ENCODE assay signal across 17 mouse cellular contexts in genomic region chr2:130932865-130933264, GRCm38 (mm10). TPM values are rescaled to one million over a fixed set of nuclear protein-coding genes. Genes with fewer than 3 reads are reported as not detected.
DNase-seq lines count a peak whose midpoint lies in the region; ATAC-seq and TF ChIP-seq lines count a peak whose summit lies in the region.
"Had no signal": no experiment of that assay in that cellular context is flagged by ENCODE, and none has a peak within 500 bp of the region (broad histone marks: within the 10 kb centered on the region; RNA-seq: fewer than 3 reads in every experiment).

No protein-coding gene starts in this region.

- peaks cover 22% of the 10 kb centered on the region for H3K36me3 ChIP-seq in liver, adult 2 months (ENCODE audit: control insufficient read depth, insufficient read depth, low read length)
- H3K36me3 ChIP-seq in liver, embryonic 11.5 days (ENCODE audit: control insufficient read depth, insufficient read depth, low read length) = no peaks in the 10 kb centered on the region
- no peaks in the 10 kb centered on the region for H3K36me3 ChIP-seq in lung, postnatal 0 days (ENCODE audit: insufficient read depth, low read length)
- H3K36me3 ChIP-seq in hindbrain, embryonic 16.5 days (ENCODE audit: control insufficient read depth, insufficient read depth, low read length) = no peaks in the 10 kb centered on the region
- H3K36me3 ChIP-seq: embryonic facial prominence, embryonic 12.5 days; forebrain, embryonic 10.5 days; heart, embryonic 10.5 days had no signal

- DNase-seq in liver, adult 2 months (ENCODE audit: extremely low read depth, low read depth, low spot score) = peak; percentile 92
- no peak for DNase-seq in liver, embryonic 11.5 days (ENCODE audit: low spot score)
- DNase-seq in lung, postnatal 0 days (ENCODE audit: low spot score) = peak; percentile 56
- peak; percentile 13 for DNase-seq in skeletal muscle tissue, adult 2 months (ENCODE audit: low read depth, low spot score)
- no peak for DNase-seq in spleen, adult 18-20 months
- no peak for DNase-seq in gastrocnemius, adult 2 months
- DNase-seq: cerebellum, postnatal 14 days; heart, postnatal 4 days; lung, embryonic 14.5 days; midbrain, embryonic 14.5 days had no signal

- peak overlapping the region; percentile 79 for H3K27ac ChIP-seq in liver, adult 2 months (replicated peaks; ENCODE audit: insufficient read depth, low read depth, low read length)
- no peak overlapping the region for H3K27ac ChIP-seq in liver, embryonic 11.5 days (ENCODE audit: low read depth, low read length)
- H3K27ac ChIP-seq in bone marrow, adult 2 months (ENCODE audit: control insufficient read depth, insufficient read depth, low read depth, low read length, poor library complexity) = no peak overlapping the region
- no peak overlapping the region for H3K27ac ChIP-seq in lung, postnatal 0 days (ENCODE audit: low read length)
- no peak overlapping the region for H3K27ac ChIP-seq in hindbrain, embryonic 16.5 days (ENCODE audit: low read depth, low read length)
- H3K27ac ChIP-seq in gastrocnemius, adult 2 months = no peak overlapping the region
- H3K27ac ChIP-seq: embryonic facial prominence, embryonic 12.5 days; forebrain, embryonic 10.5 days; heart, embryonic 10.5 days; kidney, postnatal 0 days had no signal

- H3K4me1 ChIP-seq in liver, adult 2 months (ENCODE audit: control insufficient read depth, insufficient read depth, low read length) = peaks cover 18% of the 10 kb centered on the region
- H3K4me1 ChIP-seq in liver, embryonic 11.5 days (replicated peaks; ENCODE audit: control insufficient read depth, insufficient read depth, low read length) = no peaks in the 10 kb centered on the region
- H3K4me1 ChIP-seq in bone marrow, adult 2 months (ENCODE audit: control insufficient read depth, insufficient read depth, low read length) = peaks cover 3% of the 10 kb centered on the region
- no peaks in the 10 kb centered on the region for H3K4me1 ChIP-seq in lung, postnatal 0 days (ENCODE audit: insufficient read depth, low read depth, low read length)
- H3K4me1 ChIP-seq in hindbrain, embryonic 16.5 days (ENCODE audit: control insufficient read depth, insufficient read depth, low read depth, low read length) = no peaks in the 10 kb centered on the region
- H3K4me1 ChIP-seq: forebrain, embryonic 10.5 days; heart, embryonic 10.5 days had no signal

- no peak for TF ChIP-seq CTCF in liver, adult 2 months (IDR thresholded peaks at IDR 0.05; ENCODE audit: low read depth, low read length)
- TF ChIP-seq CTCF in bone marrow, adult 2 months (IDR thresholded peaks at IDR 0.05; ENCODE audit: control insufficient read depth, insufficient read depth, low read length) = no peak
- no peak for TF ChIP-seq CTCF in lung, postnatal 0 days (IDR thresholded peaks at IDR 0.05)
- TF ChIP-seq CTCF in gastrocnemius, adult 2 months (IDR thresholded peaks at IDR 0.05) = no peak

- intact Hi-C loops in gastrocnemius, adult 2 months (cut with DNase I) = no loop called here

- ATAC-seq in liver, embryonic 11.5 days (replicated peaks; ENCODE audit: low FRiP score) = no peak
- no peak for ATAC-seq in lung, postnatal 0 days
- no peak for ATAC-seq in hindbrain, embryonic 16.5 days

- no peak overlapping the region for H3K4me3 ChIP-seq in liver, adult 2 months (ENCODE audit: insufficient read depth, low read depth, low read length)
- no peak overlapping the region for H3K4me3 ChIP-seq in liver, embryonic 11.5 days (ENCODE audit: low read depth, low read length)
- peak overlapping the region; percentile 16 for H3K4me3 ChIP-seq in bone marrow, adult 2 months (replicated peaks; ENCODE audit: control insufficient read depth, low read depth, low read length)
- no peak overlapping the region for H3K4me3 ChIP-seq in lung, postnatal 0 days (ENCODE audit: low read depth, low read length)
- H3K4me3 ChIP-seq in hindbrain, embryonic 16.5 days (ENCODE audit: low read length) = no peak overlapping the region
- no peak overlapping the region for H3K4me3 ChIP-seq in gastrocnemius, adult 2 months
- H3K4me3 ChIP-seq: embryonic facial prominence, embryonic 12.5 days; forebrain, embryonic 10.5 days; heart, embryonic 10.5 days had no signal

- no peak overlapping the region for H3K9ac ChIP-seq in liver, adult 2 months (ENCODE audit: low read depth, low read length)
- H3K9ac ChIP-seq in liver, embryonic 11.5 days (ENCODE audit: low read depth, low read length) = no peak overlapping the region
- H3K9ac ChIP-seq in lung, postnatal 0 days (replicated peaks; ENCODE audit: low read depth) = no peak overlapping the region
- H3K9ac ChIP-seq in hindbrain, embryonic 16.5 days (ENCODE audit: low read depth, low read length) = no peak overlapping the region
- H3K9ac ChIP-seq: embryonic facial prominence, embryonic 12.5 days; lung, embryonic 14.5 days had no signal

- H3K4me2 ChIP-seq in liver, embryonic 11.5 days = no peak overlapping the region
- no peak overlapping the region for H3K4me2 ChIP-seq in lung, postnatal 0 days (replicated peaks; ENCODE audit: low read depth, low read length)
- H3K4me2 ChIP-seq in hindbrain, embryonic 16.5 days (ENCODE audit: low read length) = no peak overlapping the region
- H3K4me2 ChIP-seq: embryonic facial prominence, embryonic 12.5 days; lung, embryonic 14.5 days had no signal

- no peaks in the 10 kb centered on the region for H3K27me3 ChIP-seq in liver, adult 2 months (ENCODE audit: control insufficient read depth, insufficient read depth, low read length)
- no peaks in the 10 kb centered on the region for H3K27me3 ChIP-seq in liver, embryonic 11.5 days (replicated peaks; ENCODE audit: control insufficient read depth, insufficient read depth, low read length)
- no peaks in the 10 kb centered on the region for H3K27me3 ChIP-seq in lung, postnatal 0 days (replicated peaks; ENCODE audit: insufficient read depth, low read length)
- H3K27me3 ChIP-seq in hindbrain, embryonic 16.5 days (replicated peaks; ENCODE audit: control insufficient read depth, insufficient read depth, low read length) = no peaks in the 10 kb centered on the region
- H3K27me3 ChIP-seq: embryonic facial prominence, embryonic 12.5 days had no signal

- TF ChIP-seq POLR2A in liver, adult 2 months (IDR thresholded peaks at IDR 0.05; ENCODE audit: extremely low read depth, insufficient read depth, low read length) = no peak
- no peak for TF ChIP-seq POLR2A in bone marrow, adult 2 months (IDR thresholded peaks at IDR 0.05; ENCODE audit: borderline replicate concordance, control insufficient read depth, low read depth, low read length)

- peaks cover 9% of the 10 kb centered on the region; the same call in 1 of the 2 replicates for H3K79me2 ChIP-seq in liver, adult 2 months (ENCODE audit: control insufficient read depth, insufficient read depth, low read length)

- no peaks in the 10 kb centered on the region for H3K9me3 ChIP-seq in liver, embryonic 11.5 days (ENCODE audit: control insufficient read depth, low read length)
- H3K9me3 ChIP-seq in lung, postnatal 0 days (ENCODE audit: low read length) = no peaks in the 10 kb centered on the region
- no peaks in the 10 kb centered on the region for H3K9me3 ChIP-seq in hindbrain, embryonic 16.5 days (ENCODE audit: control insufficient read depth, low read length)
- H3K9me3 ChIP-seq: embryonic facial prominence, embryonic 12.5 days; forebrain, embryonic 10.5 days; G1E; heart, embryonic 10.5 days had no signal

- 36% methylated on average over 12 of the region's 12 CpGs for WGBS in liver, adult 2 months
- 76% methylated on average over 12 of the region's 12 CpGs for WGBS in liver, embryonic 11.5 days
- WGBS in bone marrow, adult 2 months = 46% methylated on average over 12 of the region's 12 CpGs
- WGBS in lung, postnatal 0 days = 82% methylated on average over 12 of the region's 12 CpGs
- WGBS in hindbrain, embryonic 16.5 days = 92% methylated on average over 12 of the region's 12 CpGs

- TF ChIP-seq EP300 in lung, postnatal 0 days (IDR thresholded peaks at IDR 0.05) = no peak

RNA-seq across cellular contexts. Expression of gene Atrn, which starts 26.6 kb away (rescaled TPM):
- total RNA-seq in liver, adult 2 months (2014; rRNA removed) = 27.2 and 32.6 TPM in 2 replicates
- 13.5 and 16.6 TPM in 2 replicates for polyA plus RNA-seq in liver, adult 2 months (2012; rRNA removed)
- 5.3 and 7.0 TPM in 2 replicates for polyA plus RNA-seq in liver, embryonic 11.5 days (2014; fragmentation: Nextera tagmentation; extraction: Ambion mirVana)
- 4.4 and 6.2 TPM in 2 replicates for polyA plus RNA-seq in bone marrow, adult 2 months (2011; ENCODE audit: insufficient read depth, insufficient read length, low replicate concordance, missing spikeins)
- 5.2 and 5.3 TPM in 2 replicates for polyA plus RNA-seq in lung, postnatal 0 days (2015; fragmentation: Nextera tagmentation; extraction: Ambion mirVana)
- polyA plus RNA-seq in hindbrain, embryonic 16.5 days (2015; fragmentation: Nextera tagmentation; extraction: Ambion mirVana) = 12.0 and 13.1 TPM in 2 replicates
- 10 to 100 TPM; 14.1 to 15.3 TPM for total RNA-seq in gastrocnemius, adult 2 months (2021)

RNA-seq across cellular contexts. Expression of gene 4930402H24Rik, which starts 26.7 kb away (rescaled TPM):
- 14.8 and 19.9 TPM in 2 replicates for total RNA-seq in liver, adult 2 months (2014; rRNA removed)
- 15.4 and 18.2 TPM in 2 replicates for polyA plus RNA-seq in liver, adult 2 months (2012; rRNA removed)
- polyA plus RNA-seq in liver, embryonic 11.5 days (2014; fragmentation: Nextera tagmentation; extraction: Ambion mirVana) = 15.4 and 20.6 TPM in 2 replicates
- polyA plus RNA-seq in bone marrow, adult 2 months (2011; ENCODE audit: insufficient read depth, insufficient read length, low replicate concordance, missing spikeins) = 12.9 and 26.6 TPM in 2 replicates
- polyA plus RNA-seq in lung, postnatal 0 days (2015; fragmentation: Nextera tagmentation; extraction: Ambion mirVana) = 15.6 and 22.9 TPM in 2 replicates
- 78.7 and 92.5 TPM in 2 replicates for polyA plus RNA-seq in hindbrain, embryonic 16.5 days (2015; fragmentation: Nextera tagmentation; extraction: Ambion mirVana)
- 1 to 10 TPM; 3.1 to 5.0 TPM for total RNA-seq in gastrocnemius, adult 2 months (2021)

Comparison
In these comparisons a context has a peak if more than half of its experiments do, and no peak if none do; other contexts are left out.
1. DNase-seq: peak in liver, adult 2 months (single experiment), lung, postnatal 0 days (single experiment) and skeletal muscle tissue, adult 2 months (single experiment); none in liver, embryonic 11.5 days (single experiment), spleen, adult 18-20 months (0 of 2) and gastrocnemius, adult 2 months (single experiment).